Mouse (Mus musculus) neural tube, embryonic 14.5 days (tissue): Measurements from ENCODE around the gene Gal3st2. TPM values are rescaled to one million over a fixed set of nuclear protein-coding genes. Genes with fewer than 3 reads are reported as not detected.
"Not testable (repeated sequence)": the region's sequence is repeated elsewhere in the genome, so short reads cannot be mapped to it uniquely, and the experiment has no call there.

ENCODE experiments used
- ATAC-seq: fragments of 200-750 bp; cut with Nextera tagmentation; 2 replicates; pipeline ENCODE4 v1.8.0; 2017; ENCODE audit warnings: low read depth, mild to moderate bottlenecking, moderate TSS enrichment, moderate library complexity
- H3K27ac ChIP-seq: fragments of 300-500 bp; sonication (generic); 2 replicates; pipeline ENCODE4 v1.5.1; 2014; ENCODE audit warnings: low read depth, mild to moderate bottlenecking, control low read depth, low read length, moderate library complexity, mixed read lengths
- H3K27me3 ChIP-seq: fragments of 300-500 bp; sonication (generic); 2 replicates; pipeline ENCODE4 v1.6.1; 2014; ENCODE audit warnings: low read length; ENCODE audit not compliant: control insufficient read depth, insufficient read depth
- H3K36me3 ChIP-seq: fragments of 300-500 bp; sonication (generic); 2 replicates; pipeline ENCODE4 v1.6.1; 2014; ENCODE audit warnings: low read length, mixed read lengths; ENCODE audit not compliant: control insufficient read depth, insufficient read depth
- H3K4me1 ChIP-seq: fragments of 300-500 bp; sonication (generic); 2 replicates; pipeline ENCODE4 v1.6.1; 2014; ENCODE audit warnings: low read length; ENCODE audit not compliant: control insufficient read depth, insufficient read depth
- H3K4me2 ChIP-seq: fragments of 300-500 bp; sonication (generic); 2 replicates; pipeline ENCODE4 v1.6.1; 2014; ENCODE audit warnings: mild to moderate bottlenecking, low read depth, low read length, control low read depth
- H3K4me3 ChIP-seq: fragments of 300-500 bp; sonication (generic); 2 replicates; pipeline ENCODE4 v1.5.1; 2014; ENCODE audit warnings: low read depth, low read length, control low read depth, mixed read lengths
- H3K9ac ChIP-seq: fragments of 300-500 bp; sonication (generic); replicated peaks from 2 replicates; pipeline ENCODE4 v1.6.1; 2014; ENCODE audit warnings: low read depth, mild to moderate bottlenecking, control low read depth, low read length, mixed read lengths
- H3K9me3 ChIP-seq: fragments of 300-500 bp; sonication (generic); 2 replicates; pipeline ENCODE4 v1.6.1; 2016; ENCODE audit warnings: low read length; ENCODE audit not compliant: control insufficient read depth
- WGBS: fragments of 180-500 bp; shearing (Covaris S2); extraction: QIAGEN DNeasy Blood & Tissue Kit; methylation state at CpG from one replicate; pipeline ENCODE4 v1.1.7; 2014; 5-methylcytosine and 5-hydroxymethylcytosine counted together
- polyA plus RNA-seq: library from polyadenylated mRNA; unstranded; fragments of >200 nt; fragmentation: Nextera tagmentation; extraction: Ambion mirVana; gene quantifications from 2 replicates; pipeline ENCODE4 v1.2.1, GENCODE M21; 2014

Gal3st2 gene
- polyA plus RNA-seq, result not detected in 2 replicates

DNA sequence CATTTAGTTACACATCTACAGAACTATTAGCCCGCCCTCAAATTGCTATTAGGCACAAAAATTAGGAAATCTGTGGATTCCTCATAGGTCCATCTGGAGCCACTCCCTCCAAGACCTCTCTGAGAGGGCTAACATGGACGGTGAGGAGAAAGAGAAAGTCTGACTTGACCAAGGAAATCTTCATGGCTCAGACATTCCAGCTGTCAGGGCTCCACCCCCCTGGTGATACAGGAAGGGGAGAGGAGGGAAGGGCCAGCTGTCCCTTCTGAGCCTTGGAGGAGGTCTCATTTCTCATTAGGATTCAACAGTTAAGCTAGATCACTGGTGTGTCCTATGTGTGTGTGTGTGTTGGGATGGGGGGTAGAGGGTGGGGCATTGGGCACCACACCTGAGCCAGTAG, at the start of gene Gal3st2:
Gal3st2 (plus strand) TSS at position 259 of the 400 bp plus-strand sequence.
- not testable (repeated sequence) for H3K27ac ChIP-seq, H3K4me2 ChIP-seq, H3K36me3 ChIP-seq, H3K27me3 ChIP-seq, H3K4me1 ChIP-seq, H3K9ac ChIP-seq, H3K4me3 ChIP-seq, H3K9me3 ChIP-seq, ATAC-seq
- 80% methylated on average over 2 of the region's 2 CpGs for WGBS

DNA sequence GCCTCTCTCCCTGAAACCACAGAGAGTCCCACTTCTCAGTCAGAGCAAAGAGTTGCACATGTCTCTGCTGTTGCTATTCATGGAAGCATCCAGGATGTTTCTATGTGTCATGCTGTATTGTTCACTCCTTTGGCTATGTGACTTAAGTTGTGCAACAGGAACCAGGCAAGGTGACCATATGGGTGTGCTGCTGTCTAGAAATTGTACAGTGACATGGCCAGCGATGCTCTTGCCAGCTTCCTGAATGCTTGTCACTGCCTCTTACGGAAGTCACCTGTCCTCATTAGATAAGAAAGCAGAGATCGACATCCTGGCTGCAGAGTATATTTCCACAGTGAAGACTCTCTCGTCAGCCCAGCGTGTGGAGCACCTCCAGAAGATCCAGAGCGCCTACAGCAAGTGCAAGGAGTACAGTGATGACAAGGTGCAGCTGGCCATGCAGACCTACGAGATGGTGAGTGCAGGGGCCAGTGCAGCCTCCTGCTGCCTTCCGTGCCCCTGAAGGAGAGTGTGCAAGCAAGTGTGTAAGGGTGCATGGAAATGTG, 49.5 kb upstream of the Gal3st2 start:
- Histone ChIP-seq H3K9ac (no peak overlapping the region), H3K27ac (no peak overlapping the region), H3K27me3 (no peaks in the 10 kb centered on the region), H3K9me3 (no peaks in the 10 kb centered on the region), H3K4me3 (no peak overlapping the region), H3K4me1 (no peaks in the 10 kb centered on the region), H3K4me2 (no peak overlapping the region), H3K36me3 (peaks cover 30% of the 10 kb centered on the region)
- no peak for ATAC-seq
- 91% methylated on average over 8 of the region's 8 CpGs for WGBS

DNA sequence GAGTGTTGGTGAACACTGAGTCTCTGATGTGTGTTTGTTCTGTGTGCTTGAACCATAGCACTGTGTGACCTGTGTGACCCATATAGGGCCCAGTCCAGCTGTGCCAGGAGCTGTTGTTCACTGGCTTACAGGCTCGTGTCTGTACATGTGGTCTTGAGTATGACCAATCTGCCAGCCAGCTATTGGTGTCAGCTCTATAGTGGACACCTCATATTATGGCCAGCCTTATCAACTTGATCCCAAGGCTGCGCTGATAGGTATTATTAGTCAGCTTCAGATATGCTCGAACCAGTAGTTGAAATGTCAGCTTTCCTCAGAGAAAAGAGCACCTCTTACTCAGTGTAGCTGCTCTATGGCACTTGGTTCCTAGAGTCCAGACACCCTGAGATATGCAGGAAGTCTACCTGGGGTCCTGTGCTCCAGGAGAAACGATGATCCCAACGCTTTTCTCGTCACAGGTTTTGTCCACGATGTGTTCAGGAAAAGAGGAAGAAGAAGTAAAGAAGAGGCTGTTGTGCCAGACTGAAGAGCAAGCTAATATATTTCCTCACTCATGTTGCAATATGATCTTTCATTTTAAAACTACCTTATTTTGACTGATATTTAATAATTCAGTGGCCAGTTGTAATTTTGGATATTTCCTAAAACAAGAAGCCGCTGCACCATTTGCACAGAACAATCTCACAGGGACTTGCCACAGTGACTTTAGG, 43.1 kb upstream of the Gal3st2 start:
- no peak overlapping the region for H3K4me3 ChIP-seq
- no peaks in the 10 kb centered on the region for H3K4me1 ChIP-seq
- no peaks in the 10 kb centered on the region for H3K9me3 ChIP-seq
- H3K27ac ChIP-seq, result no peak overlapping the region
- 97% methylated on average over 8 of the region's 8 CpGs for WGBS
- no peaks in the 10 kb centered on the region for H3K27me3 ChIP-seq
- no peak for ATAC-seq
- no peak overlapping the region for H3K9ac ChIP-seq
- peaks cover 36% of the 10 kb centered on the region for H3K36me3 ChIP-seq
- H3K4me2 ChIP-seq, result no peak overlapping the region

DNA sequence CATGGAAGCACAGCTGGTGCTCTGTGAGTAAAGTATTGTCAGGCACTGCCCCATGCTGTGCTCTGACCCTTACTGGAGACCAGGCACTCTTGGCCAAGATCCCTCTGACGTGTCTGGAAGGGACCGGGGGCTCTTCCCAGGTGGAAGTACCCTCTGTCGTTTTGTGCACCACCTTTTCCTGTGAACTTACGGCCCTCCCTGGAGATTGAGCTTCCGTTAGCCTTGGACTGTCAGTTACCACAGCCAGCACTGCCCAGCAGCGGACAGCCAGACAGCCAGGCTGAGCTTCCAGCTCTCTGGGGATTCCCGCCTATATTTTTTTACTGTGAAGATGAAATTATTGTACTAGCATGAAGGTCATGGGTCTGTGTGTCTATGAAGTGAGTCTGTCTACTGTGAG, 42.4 kb upstream of the Gal3st2 start:
- Histone ChIP-seq H3K36me3 (peaks cover 33% of the 10 kb centered on the region), H3K27ac (no peak overlapping the region), H3K4me1 (no peaks in the 10 kb centered on the region), H3K27me3 (no peaks in the 10 kb centered on the region), H3K4me3 (no peak overlapping the region), H3K4me2 (no peak overlapping the region), H3K9ac (no peak overlapping the region), H3K9me3 (no peaks in the 10 kb centered on the region)
- 84% methylated on average over 7 of the region's 7 CpGs for WGBS
- ATAC-seq, result no peak

DNA sequence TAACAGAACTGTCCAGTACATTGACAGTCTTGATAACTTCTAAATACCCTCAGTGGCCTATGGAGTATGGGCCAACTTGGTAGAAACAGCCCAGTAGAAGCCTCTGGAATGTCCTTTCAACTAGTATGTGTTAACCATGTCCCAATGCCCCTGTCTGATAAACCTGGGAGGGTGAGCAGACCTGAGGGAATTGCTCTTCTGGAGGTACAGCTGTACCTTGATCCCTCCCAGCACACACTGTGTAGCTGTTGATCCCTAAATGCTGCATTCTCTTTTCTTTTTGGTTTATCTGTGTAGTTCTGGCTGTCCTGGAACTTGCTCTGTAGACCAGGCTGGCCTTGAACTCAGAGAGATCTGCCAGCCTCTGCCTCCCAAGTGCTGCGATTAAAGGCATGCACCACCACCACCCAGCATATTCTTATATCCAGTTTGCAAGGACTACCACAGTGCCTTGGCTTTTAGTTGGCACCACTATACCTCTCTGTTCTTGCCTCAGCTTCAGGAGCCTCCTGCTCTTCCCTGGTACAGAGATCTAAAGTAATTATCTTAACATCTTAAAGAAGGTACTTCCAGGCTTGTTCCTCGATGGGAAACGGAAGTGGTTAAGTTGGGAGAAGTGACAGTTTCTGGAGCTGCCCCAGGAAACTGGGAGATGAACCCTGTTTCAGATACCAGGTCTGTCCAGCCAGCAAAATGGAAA, 37.2 kb upstream of the Gal3st2 start:
- H3K4me2 ChIP-seq, result peak overlapping the region; percentile 66; the same call in 1 of the 2 replicates
- ATAC-seq, result no peak
- H3K36me3 ChIP-seq, result peaks cover 11% of the 10 kb centered on the region
- H3K9ac ChIP-seq, result no peak overlapping the region
- 79% methylated on average over 3 of the region's 3 CpGs for WGBS
- H3K27me3 ChIP-seq, result no peaks in the 10 kb centered on the region
- peak overlapping the region; percentile 55; the same call in 1 of the 2 replicates for H3K4me3 ChIP-seq
- peak overlapping the region; percentile 95 for H3K27ac ChIP-seq
- no peaks in the 10 kb centered on the region for H3K9me3 ChIP-seq
- H3K4me1 ChIP-seq, result peaks cover 10% of the 10 kb centered on the region; the same call in 1 of the 2 replicates

DNA sequence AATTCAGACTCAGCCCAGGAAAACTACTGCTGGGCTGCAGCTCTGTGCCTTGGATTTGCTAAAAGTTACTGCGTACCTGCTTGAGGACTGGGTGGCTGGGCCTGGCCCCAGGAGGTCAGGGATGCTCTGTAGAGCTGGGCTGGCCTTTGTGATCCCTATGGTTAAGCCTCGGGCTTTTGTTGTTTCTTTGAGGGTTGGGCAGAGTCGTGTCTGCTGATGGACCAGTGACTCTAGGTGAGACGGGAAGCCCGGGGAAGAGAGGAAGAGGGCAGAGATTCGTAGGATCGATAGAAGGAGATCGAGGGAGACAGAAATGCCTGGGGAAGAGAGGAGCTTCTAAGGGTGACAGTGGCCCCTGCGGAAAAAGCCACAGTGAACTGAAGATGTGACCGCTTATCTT, 36.5 kb upstream of the Gal3st2 start, which contains the start of gene D2hgdh:
D2hgdh (plus strand) TSS at position 301 of the 400 bp plus-strand sequence.
- Histone ChIP-seq H3K27ac (peak within 1 kb of the TSS; percentile 95), H3K4me1 (peaks cover 10% of the 10 kb centered on the region; the same call in 1 of the 2 replicates), H3K36me3 (peaks cover 9% of the 10 kb centered on the region), H3K9ac (peak within 1 kb of the TSS; percentile 53), H3K4me3 (peak within 1 kb of the TSS; percentile 55), H3K9me3 (no peaks in the 10 kb centered on the region), H3K4me2 (peak within 1 kb of the TSS; percentile 66), H3K27me3 (no peaks in the 10 kb centered on the region)
- WGBS, result 5% methylated on average over 10 of the region's 10 CpGs
- peak; percentile 19 for ATAC-seq

DNA sequence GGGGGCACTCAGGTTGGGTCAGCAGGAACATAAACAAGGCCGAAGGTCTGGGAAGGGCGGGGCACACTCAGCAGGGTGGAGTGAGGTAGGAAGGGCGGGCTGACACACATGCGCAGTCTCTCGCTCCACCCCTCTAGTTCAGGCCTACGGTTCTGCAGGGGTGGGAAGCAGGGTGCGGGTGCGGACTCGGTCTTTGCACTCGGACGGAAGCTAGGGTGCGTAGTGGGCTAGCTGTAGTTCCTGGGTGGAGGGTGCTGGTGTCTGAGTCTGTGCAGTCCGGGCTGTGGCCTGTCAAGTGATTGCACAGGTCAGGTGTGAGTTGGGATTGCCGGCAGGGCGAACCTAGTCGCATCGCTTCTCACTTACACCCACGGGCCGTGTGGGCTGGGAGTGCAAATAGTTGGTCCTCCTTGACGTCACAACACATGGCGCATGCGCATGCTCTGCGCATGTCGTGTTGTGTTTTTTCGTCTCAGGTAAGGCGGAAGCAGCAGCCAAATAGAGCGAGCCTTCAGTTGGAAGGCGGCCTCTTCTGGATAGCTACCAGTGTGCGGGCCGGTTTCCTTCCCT, 35.9 kb upstream of the Gal3st2 start:
- Histone ChIP-seq H3K9me3 (no peaks in the 10 kb centered on the region), H3K36me3 (peaks cover 7% of the 10 kb centered on the region), H3K27me3 (no peaks in the 10 kb centered on the region), H3K9ac (peak overlapping the region; percentile 53), H3K4me1 (peaks cover 10% of the 10 kb centered on the region; the same call in 1 of the 2 replicates), H3K4me3 (peak overlapping the region; percentile 55), H3K27ac (peak overlapping the region; percentile 95), H3K4me2 (peak overlapping the region; percentile 66)
- under 1% methylated on average over 30 of the region's 30 CpGs for WGBS
- ATAC-seq, result peak; percentile 95

DNA sequence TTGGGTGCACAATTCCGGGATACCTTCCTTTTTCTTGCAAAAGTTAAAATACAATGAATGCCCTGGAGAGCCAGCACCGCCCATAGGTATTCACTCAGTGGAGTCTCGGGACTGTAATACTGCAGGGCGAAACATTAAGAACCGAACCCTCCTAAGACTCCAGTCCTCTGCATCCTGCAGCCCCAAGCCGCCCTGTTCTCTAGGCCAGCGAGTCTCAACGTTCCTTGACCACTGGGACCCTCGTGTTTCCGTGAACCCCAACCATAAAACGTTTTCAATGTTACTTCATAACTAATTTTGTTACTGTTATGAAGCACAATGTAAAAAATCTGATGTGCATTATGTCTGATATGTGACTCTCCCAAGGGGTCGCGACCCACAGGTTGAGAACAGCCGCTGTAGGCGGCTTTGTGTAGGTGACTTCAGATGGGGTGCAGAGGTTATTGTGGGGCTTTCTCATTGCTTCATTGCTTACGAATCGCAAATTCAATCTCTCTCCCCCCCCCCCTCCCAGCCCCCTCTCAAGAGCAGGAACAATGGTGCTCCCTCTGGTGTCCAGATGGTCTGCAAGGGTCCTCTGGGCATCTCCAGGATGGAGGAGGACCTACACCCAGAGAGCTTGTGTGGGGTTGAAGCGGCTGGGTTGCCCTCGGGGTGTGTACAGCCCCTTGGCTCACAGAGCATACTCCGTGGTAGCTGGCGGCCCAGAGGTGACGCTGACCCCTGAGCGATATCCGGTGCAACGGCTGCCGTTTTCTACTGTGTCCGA, 35.2 kb upstream of the Gal3st2 start:
- peak overlapping the region; percentile 53 for H3K9ac ChIP-seq
- H3K27me3 ChIP-seq, result no peaks in the 10 kb centered on the region
- peak overlapping the region; percentile 55 for H3K4me3 ChIP-seq
- peak; percentile 45; the same call in 1 of the 2 replicates for ATAC-seq
- WGBS, result 43% methylated on average over 27 of the region's 27 CpGs
- no peaks in the 10 kb centered on the region for H3K9me3 ChIP-seq
- peaks cover 5% of the 10 kb centered on the region; the same call in 1 of the 2 replicates for H3K36me3 ChIP-seq
- H3K27ac ChIP-seq, result peak overlapping the region; percentile 95
- peak overlapping the region; percentile 66 for H3K4me2 ChIP-seq
- peaks cover 10% of the 10 kb centered on the region; the same call in 1 of the 2 replicates for H3K4me1 ChIP-seq
